Mouse (Mus musculus) retina, postnatal 1 day (tissue): Measurements from ENCODE around the gene Arhgef10l.

ENCODE experiments used
- DNase-seq: peaks from one replicate; pipeline ENCODE4 v3.0.0-alpha.2; 2012

Arhgef10l gene

GRCm38 (mm10) chr4:140657681-140658575 is 7.9 kb downstream of the Arhgef10l start:
- DNase-seq: peak; percentile 96

- no peak for DNase-seq
Observed at GRCm38 (mm10) chr4:140656529-140656928, 9.3 kb downstream of the Arhgef10l start.

GRCm38 (mm10) chr4:140654798-140655197 is 11.0 kb downstream of the Arhgef10l start:
- no peak for DNase-seq

- DNase-seq: no peak
Observed at GRCm38 (mm10) chr4:140653835-140654583, 11.8 kb downstream of the Arhgef10l start.

- DNase-seq: no peak
Observed at GRCm38 (mm10) chr4:140649731-140650130, 16.1 kb downstream of the Arhgef10l start.

- DNase-seq: peak; percentile 83
Observed at GRCm38 (mm10) chr4:140649207-140649591, 16.6 kb downstream of the Arhgef10l start.

GRCm38 (mm10) chr4:140648443-140649206 is 17.2 kb downstream of the Arhgef10l start:
- DNase-seq: peak; percentile 73

GRCm38 (mm10) chr4:140647711-140648421 is 17.9 kb downstream of the Arhgef10l start:
- peak; percentile 81 for DNase-seq

- no peak for DNase-seq
Observed at GRCm38 (mm10) chr4:140645638-140646037, 20.2 kb downstream of the Arhgef10l start.

- no peak for DNase-seq
Observed at GRCm38 (mm10) chr4:140644701-140645100, 21.1 kb downstream of the Arhgef10l start.

GRCm38 (mm10) chr4:140644276-140644675 is 21.5 kb downstream of the Arhgef10l start:
- no peak for DNase-seq

GRCm38 (mm10) chr4:140642378-140642777 is 23.4 kb downstream of the Arhgef10l start:
- no peak for DNase-seq

- no peak for DNase-seq
Observed at GRCm38 (mm10) chr4:140641414-140641918, 24.3 kb downstream of the Arhgef10l start.

- DNase-seq: no peak
Observed at GRCm38 (mm10) chr4:140640668-140641067, 25.1 kb downstream of the Arhgef10l start.

GRCm38 (mm10) chr4:140640242-140640523 is 25.6 kb downstream of the Arhgef10l start:
- no peak for DNase-seq

GRCm38 (mm10) chr4:140639431-140640241 is 26.2 kb downstream of the Arhgef10l start:
- no peak for DNase-seq

GRCm38 (mm10) chr4:140638591-140638990 is 27.2 kb downstream of the Arhgef10l start:
- DNase-seq: no peak

GRCm38 (mm10) chr4:140637269-140637668 is 28.5 kb downstream of the Arhgef10l start:
- DNase-seq: no peak

GRCm38 (mm10) chr4:140636312-140636996 is 29.4 kb downstream of the Arhgef10l start:
- no peak for DNase-seq

- DNase-seq: no peak
Observed at GRCm38 (mm10) chr4:140634861-140635388, 30.9 kb downstream of the Arhgef10l start.
